Mouse (Mus musculus) right cerebral cortex, adult 2 months (tissue): ENCODE measurements at regions not wholly inside any gene's neighbourhood (a gene's known extent, or its start where the extent isn't known, plus 50 kb on each side); places are given as distances from the start of the nearest gene placed in this dataset.
"Not testable (repeated sequence)": the region's sequence is repeated elsewhere in the genome, so short reads cannot be mapped to it uniquely, and the experiment has no call there.

ENCODE experiments used
- DNase-seq, 2 experiments: peaks; one replicate each; pipeline ENCODE4 v3.0.0; 2021 to 2022; ENCODE audit warnings: low spot score in 2 of 2

GRCm38 (mm10) chr13:99128979-99129378 is 55.6 kb upstream of the Zfp366 start:
- no peak for DNase-seq

GRCm38 (mm10) chr13:99128284-99128691 is 56.3 kb upstream of the Zfp366 start:
- no peak for DNase-seq

- DNase-seq = no peak
Measured at GRCm38 (mm10) chr13:99127716-99128115, 56.9 kb upstream of the Zfp366 start.

DNA sequence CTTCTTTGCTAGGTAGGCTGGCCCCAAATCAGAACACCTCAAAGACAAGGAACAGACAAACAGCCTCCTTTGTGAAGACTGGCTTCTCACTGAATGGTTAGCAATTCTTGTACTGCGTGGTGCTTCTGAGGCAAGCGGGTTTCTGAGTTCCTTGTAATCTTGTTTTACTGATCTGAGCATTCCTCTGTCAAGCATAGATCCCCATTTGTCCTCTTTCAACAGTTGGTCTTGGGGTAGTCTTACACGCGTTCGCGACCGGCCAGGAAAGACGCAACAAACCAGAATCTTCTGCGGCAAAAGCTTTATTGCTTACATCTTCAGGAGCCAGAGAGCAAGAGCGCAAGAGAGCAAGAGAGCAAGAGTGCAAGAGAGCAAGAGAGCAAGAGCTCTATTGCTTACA is 57.7 kb upstream of the Zfp366 start:
- DNase-seq = not testable (repeated sequence)

- DNase-seq = no peak
Measured at GRCm38 (mm10) chr13:99126538-99126937, 58.1 kb upstream of the Zfp366 start.

GRCm38 (mm10) chr13:99125946-99126345 is 58.7 kb upstream of the Zfp366 start:
- no peak for DNase-seq

GRCm38 (mm10) chr13:99124894-99125570 is 59.6 kb upstream of the Zfp366 start:
- no peak for DNase-seq

GRCm38 (mm10) chr13:99124141-99124540 is 60.5 kb upstream of the Zfp366 start:
- DNase-seq = no peak

DNA sequence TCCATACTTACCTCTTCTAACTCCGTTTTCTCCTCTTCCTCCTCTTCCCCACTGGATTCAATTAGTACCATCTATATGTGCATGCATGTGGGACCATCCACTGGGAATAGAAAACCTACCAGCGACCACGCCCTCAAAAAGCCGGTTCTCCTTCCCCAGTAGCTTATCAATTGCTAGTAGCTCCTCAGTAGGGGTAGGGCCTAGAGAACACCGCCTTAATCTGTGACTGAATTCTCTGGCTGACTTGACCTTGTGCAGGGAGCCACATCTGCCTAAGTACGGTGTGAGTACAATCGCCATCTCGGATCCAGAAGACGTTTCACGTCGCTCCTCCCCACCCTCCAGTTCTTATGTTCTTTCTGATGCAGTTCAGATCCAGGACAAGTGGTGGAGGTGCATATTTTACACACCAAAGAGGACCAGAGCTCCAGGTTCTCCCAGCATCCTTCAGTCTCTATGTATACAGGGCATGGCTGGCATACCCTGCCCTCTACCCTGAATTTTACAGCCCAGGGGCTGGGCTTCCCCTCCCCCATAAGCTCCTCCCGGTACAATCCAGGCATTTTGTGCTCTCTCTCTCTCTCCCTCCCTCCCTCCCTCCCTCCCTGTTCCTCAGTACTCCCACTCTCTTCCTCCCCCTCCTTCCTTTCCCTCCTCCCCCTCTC is 61.0 kb upstream of the Zfp366 start:
- DNase-seq = no peak

DNA sequence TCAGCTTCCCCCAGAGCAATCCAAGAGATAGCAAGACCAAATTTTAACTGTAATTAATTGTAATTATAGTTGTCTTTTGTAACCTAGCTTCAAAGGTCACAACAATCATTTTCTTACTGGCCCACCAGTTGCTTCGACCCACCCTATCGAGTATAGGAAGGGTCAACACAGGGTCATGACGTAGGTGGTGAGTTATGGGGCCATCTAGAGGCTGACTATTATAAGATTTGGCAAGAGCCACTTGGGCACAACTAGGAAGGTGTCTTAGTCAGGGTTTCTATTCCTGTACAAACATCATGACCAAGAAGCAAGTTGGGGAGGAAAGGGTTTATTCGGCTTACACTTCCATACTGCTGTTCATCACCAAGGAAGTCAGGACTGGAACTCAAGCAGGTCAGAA is 62.1 kb upstream of the Zfp366 start:
- DNase-seq = not testable (repeated sequence)

DNA sequence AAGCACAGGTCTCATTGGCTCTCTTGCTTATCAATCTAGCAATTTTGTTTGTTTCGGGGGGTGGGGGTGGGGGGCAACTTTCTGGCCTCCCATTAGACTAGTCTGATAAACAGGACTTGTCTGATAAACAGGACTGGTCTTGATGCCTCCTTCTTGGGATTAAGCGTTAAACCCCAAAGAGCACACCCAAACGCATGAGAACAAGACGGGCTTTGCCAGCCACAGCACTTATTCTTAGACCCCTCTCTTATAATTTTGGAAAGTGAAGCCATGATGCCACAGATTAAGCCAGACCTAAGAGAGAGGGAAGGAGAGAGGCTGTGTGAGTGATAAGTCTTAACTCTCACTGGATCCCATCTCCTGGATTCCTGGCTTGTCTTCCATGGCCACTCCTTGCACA is 63.5 kb upstream of the Zfp366 start:
- DNase-seq = no peak

- no peak for DNase-seq
Measured at GRCm38 (mm10) chr13:99119941-99120340, 64.7 kb upstream of the Zfp366 start.

GRCm38 (mm10) chr13:99118901-99119300 is 65.7 kb upstream of the Zfp366 start:
- no peak for DNase-seq

GRCm38 (mm10) chr13:99115541-99115940 is 69.1 kb upstream of the Zfp366 start:
- no peak for DNase-seq

DNA sequence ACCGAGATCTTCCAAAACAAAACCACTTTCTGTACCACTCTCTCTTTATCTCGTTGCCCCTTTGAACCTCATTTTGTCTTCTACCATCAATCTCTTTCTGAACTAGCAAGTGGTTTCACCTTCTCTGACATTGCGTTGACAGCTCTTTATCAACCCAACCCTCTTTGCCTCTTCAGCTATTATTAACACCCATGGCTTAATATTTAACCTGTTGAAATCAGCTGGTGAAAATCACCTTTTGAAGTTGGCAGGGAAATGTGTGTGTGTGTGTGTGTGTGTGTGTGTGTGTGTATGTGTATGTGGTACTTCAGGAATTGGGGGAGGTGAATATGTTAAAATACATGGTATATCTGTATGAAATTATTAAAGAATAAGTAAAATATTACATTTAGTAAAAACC is 70.1 kb upstream of the Zfp366 start:
- no peak for DNase-seq

DNA sequence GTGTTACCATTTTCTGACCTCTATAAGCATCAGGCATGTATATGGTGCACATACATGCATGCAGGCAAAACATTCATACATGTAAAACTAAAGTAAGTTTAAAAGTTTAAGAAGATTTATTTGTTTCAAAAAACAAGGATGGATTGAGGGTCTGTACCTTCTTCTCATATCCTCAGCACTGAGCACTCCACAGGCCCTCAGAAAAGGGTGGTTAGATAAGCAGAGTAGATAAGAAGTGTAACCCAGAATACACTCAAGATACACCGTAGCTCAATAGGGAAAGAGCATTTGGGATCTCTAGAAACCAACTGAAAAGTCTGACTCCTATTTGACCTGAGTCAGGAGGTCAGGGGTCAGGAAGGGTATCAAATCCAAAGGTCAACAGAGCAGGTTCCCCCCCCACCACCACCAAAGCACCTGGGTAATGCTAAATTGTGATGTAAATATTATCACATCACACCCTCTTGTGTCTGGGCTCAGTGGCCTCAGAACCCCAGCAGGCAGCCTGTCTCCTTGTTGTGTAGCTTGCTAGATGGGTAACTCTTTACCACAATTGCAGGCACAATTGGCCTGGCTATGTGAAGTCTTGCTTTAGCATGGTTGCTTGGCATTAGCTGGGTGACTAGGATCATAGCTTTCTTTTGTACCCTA is 72.8 kb upstream of the Zfp366 start:
- DNase-seq = no peak

GRCm38 (mm10) chr13:99107983-99108382 is 76.6 kb upstream of the Zfp366 start:
- no peak for DNase-seq

DNA sequence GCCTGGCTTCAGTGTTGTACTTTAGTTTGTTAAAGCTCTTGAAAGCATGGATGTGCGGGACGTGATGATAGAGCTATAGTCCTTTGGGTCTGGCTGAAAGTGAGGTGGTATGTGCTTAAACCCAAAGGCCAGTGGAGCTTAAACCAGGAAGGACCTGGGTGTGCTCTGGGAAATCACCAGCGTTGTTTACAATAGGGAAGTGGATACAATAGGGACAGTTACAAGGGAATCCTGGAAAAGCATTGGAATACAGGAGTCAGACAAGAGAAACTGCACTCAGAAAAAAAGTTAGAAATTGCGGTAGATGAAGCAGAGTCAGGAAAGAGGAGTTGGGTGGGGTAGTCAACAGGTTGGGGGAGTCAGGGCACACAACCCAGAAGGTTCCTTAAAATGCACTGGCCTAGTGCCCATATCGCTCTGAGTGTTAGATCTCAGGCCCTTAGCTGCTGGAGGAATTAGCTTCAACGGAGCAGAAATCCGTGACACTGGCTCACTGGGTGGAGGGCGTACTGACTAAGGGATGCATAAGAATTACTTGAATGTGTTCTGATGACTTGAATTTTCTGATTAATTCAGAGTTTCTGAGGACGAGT is 82.4 kb upstream of the Zfp366 start:
- DNase-seq = no peak

DNA sequence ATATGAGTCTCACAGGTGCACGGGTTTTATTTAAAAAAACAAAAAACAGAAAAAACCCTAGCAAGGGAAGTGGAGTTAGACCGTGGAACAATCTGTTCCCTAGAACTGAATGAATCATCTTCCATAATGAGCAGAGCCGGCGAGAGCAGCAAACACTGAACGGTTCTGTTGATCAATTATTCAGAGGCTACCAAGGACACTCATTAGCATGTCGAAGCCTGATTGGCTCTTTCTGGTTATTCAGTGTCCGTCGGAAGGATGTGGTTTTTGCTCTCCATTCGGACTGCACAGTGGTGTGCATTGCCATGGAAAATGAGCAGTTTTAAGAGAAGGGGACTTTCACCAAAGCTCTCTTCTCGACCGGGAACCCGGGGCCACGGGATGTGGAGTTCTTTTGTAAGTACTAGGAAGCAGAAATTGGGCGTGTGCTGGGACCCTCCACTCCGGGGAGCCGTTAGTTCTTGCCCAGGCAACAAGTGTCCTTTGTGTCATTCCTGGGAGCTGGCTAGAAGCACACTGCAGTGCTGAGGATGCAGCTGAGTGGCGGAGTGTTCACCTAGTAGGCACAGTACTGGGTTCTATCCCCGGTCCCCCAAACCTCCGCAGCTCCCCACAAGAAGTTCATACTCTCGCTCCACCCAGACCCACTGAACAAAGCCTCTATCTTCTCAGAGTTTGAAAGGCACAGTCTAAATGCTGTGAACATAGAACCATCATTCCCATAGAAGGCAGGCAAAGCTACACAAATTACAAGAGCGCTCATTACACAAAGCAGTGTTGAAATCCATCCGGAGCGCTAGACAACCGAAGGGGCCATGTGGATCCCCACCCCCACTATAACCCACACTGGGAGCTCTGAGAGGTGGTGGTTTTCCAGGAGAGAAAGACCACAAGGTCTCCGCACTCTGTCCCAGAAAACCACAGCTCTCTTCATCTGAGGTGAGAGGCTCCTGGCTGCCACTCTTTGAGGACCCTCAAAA is 83.9 kb upstream of the Zfp366 start:
- DNase-seq = peak; percentile 59 to 73

DNA sequence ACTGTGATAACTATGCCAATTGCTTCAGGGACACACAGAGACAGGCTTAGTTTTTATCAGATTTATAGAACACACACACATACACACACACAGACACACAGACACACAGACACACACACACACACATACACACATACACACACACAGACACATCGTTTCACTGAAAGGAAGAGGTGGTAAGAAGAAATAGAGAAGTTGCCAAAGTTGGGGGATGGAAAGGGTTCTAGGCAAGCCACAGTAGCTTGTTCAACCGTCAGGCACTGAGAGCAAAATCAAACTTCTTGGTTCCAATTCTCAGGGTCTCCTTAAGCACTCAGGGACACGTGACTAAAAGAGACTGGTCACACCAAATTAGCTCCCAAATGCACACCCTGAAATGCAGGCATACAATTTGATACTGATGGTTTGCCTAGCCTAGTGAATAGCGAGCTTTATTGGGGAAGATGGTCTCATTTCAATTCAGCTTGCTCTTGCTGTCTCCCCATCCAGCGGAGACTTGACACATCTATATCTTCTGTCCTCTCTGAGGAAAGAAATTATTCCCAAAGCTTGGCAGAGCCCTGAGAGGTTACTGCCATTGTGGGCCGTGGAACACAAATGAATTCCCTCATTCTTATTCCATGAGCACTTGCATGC is 84.7 kb upstream of the Zfp366 start:
- DNase-seq = peak in 1 of 2 experiments; percentile 27

DNA sequence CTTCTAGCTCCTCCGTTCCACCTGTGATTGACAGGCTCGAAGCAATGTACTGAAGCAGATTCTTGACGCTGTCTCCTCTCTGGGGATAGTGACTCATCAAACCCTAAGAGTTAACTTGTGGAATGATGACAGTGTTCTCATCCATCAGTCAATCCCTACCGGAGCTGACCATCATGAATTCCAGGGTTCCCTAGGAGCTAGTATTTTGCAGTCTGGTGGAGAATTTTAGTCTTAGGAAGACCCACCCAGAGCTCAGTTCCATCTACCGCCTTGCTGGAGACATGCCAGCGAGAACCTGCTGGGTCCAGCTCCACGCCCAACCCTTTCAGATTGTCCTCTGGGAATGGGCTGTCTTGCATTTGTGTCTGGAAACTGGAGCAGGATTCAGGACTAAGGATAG is 85.4 kb upstream of the Zfp366 start:
- DNase-seq = no peak
